Mouse (Mus musculus): Measurements from ENCODE around the gene Mid1.
"Not testable (repeated sequence)": the region's sequence is repeated elsewhere in the genome, so short reads cannot be mapped to it uniquely, and the experiment has no call there.

Mid1 gene

DNA sequence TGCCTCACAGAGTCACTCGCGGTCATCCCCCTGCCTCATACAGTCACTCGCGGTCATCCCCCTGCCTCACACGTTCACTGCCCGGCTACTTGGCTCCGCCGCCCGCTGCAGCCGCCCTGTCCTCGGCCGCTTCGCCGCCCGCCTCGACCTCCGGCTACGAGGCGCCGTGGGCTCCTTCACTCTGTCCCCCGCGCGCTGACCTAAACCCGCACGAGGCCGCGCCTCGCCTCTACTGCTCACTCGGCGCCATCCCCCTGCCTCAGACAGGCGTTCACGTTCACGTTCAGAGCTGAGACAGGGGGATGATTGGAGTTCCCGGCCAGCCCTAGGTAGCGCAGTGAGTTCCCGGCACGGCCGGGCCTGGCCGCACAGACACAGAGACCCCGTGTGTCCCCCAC, 312.5 kb downstream of the Mid1 start:
- DNase-seq (ENCODE audit: extremely low read depth, insufficient read length, low spot score): peak; percentile 75

DNA sequence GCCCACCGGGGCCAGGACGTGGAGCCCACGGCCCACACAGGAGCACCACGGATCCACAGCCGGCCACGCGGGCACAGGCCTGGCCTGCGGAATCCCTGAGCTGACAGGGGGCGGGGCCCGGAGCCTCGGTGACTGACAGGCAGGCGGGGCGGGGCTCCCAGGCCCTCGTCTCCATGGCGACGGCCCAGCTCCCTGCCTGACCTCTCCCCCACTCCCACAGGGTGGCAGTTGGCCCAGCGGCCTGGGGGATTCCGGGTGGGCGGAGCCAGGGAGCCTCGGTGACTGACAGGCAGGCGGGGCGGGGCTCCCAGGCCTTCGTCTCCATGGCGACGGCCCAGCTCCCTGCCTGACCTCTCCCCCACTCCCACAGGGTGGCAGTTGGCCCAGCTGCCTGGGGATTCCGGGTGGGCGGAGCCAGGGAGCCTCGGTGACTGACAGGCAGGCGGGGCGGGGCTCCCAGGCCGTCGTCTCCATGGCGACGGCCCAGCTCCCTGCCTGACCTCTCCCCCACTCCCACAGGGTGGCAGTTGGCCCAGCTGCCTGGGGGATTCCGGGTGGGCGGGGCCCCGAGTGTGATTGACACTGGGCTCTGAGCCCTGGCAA, 313.0 kb downstream of the Mid1 start:
- peak; percentile 96 for DNase-seq (ENCODE audit: extremely low read depth, insufficient read length, low spot score)

DNA sequence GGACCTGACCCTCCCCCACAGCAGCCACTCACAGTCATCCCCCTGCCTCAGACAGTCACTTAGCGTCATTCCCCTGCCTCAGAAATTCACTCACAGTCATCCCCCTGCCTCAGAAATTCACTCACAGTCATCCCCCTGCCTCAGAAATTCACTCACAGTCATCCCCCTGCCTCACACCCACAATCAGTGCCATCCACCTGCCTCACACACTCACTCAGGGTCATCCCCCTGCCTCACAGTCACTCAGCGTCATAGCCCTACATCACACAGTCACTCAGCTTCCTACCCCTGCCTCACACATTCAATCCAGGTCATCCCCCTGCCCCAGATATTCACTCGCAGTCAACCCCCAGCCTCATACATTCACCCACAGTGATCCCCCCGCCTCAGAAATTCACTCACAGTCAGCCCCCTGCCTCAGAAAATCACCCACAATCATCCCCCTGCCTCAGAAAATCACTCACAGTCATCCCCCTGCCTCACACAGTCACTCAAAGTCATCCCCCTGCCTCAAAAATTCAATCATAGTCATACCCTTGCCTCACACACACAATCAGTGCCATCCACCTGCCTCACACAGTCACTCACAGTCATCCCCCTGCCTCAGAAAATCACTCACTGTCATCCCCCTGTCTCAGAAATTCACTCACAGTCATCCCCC, 313.7 kb downstream of the Mid1 start:
- not testable (repeated sequence) for DNase-seq (ENCODE audit: extremely low read depth, insufficient read length, low spot score)

DNA sequence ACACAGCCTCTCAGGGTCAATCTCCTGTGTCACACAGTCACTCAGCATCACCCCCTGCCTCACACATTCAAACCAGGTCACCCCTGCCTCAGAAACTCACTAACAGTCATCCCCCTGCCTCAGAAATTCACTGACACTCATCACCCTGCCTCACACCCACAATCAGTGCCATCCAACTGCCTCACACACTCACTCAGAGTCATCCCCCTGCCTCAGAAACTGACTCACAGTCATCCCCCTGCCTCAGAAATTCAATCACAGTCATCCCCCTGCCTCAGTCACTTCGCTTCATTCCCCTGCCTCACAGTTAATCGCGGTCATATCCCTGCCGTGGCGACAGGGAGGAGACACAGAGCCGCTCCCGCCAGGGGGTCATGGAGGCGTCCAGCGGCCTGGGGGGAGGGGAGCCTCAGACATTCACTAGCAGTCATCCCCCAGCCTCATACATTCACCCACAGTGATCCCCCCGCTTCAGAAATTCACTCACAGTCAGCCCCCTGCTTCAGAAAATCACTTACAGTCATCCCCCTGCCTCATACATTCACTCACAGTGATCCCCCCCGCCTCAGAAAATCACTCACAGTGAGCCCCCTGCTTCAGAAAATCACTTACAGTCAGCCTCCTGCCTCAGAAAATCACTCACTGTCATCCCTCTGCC, 314.4 kb downstream of the Mid1 start:
- not testable (repeated sequence) for DNase-seq (ENCODE audit: extremely low read depth, insufficient read length, low spot score)

DNA sequence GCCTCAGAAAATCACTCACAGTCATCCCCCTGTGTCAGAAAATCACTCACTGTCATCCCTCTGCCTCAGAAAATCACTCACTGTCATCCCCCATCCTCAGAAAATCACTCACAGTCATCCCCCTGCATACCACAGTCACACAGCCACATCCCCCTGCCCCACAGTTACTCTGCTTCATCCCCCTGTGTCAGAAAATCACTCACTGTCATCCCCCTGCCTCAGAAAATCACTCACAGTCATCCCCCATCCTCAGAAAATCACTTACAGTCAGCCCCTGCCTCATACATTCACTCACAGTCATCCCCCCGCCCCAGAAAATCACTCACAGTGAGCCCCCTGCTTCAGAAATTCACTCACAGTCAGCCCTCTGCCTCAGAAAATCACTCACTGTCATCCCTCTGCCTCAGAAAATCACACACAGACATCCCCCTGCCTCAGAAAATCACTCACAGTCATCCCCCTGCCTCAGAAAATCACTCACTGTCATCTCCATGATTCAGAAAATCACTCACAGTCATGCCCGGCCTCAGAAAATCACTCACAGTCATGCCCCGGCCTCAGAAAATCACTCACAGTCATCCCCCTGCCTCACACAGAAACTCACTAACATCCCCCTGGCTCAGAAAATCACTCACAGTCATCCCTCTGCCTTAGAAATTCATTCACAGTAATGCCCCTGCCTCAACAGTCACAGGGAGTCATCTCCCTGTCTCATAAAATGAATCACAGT, 315.1 kb downstream of the Mid1 start:
- not testable (repeated sequence) for DNase-seq (ENCODE audit: extremely low read depth, insufficient read length, low spot score)

DNA sequence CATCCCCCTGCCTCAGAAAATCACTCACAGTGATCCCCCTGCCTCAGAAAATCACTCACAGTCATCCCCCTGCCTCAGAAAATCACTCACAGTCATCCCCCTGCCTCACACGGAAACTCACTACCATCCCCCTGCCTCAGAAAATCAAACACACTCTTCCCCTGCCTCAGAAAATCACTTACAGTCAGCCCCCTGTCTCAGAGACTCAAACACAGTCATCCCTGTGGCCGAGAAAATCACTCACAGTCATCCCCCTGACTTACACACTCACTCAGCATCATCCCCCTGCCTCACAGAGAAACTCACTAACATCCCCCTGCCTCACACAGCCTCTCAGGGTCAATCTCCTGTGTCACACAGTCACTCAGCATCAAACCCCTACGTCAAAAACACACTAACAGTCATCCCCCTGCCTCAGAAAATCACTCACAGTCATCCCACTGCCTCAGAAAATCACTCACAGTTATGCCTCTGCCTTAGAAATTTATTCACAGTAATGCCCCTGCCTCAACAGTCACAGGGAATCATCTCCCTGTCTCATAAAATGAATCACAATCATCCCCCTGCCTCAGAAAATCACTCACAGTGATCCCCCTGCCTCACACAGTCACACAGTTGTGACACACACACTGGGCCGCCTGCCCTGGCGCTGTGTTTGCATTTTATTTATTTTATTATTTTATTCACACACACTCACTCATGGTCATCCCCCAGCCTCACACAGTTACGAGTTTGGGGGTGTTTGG, 315.8 kb downstream of the Mid1 start:
- not testable (repeated sequence) for DNase-seq (ENCODE audit: extremely low read depth, insufficient read length, low spot score)

DNA sequence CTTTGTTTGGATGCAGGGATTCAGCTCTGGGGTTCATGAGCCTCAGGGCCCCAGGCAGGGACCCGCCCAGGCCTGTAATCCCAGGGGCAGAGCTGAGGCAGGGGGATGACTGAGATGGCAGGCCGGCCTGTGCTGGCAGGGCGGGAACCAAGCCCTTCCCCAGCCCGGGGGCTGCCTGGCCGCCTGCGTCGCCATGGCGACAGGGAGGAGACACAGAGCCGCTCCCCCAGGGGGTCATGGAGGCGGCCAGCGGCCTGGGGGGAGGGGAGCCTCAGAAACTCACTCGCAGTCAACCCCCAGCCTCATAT, 316.3 kb downstream of the Mid1 start:
- not testable (repeated sequence) for DNase-seq (ENCODE audit: extremely low read depth, insufficient read length, low spot score)

DNA sequence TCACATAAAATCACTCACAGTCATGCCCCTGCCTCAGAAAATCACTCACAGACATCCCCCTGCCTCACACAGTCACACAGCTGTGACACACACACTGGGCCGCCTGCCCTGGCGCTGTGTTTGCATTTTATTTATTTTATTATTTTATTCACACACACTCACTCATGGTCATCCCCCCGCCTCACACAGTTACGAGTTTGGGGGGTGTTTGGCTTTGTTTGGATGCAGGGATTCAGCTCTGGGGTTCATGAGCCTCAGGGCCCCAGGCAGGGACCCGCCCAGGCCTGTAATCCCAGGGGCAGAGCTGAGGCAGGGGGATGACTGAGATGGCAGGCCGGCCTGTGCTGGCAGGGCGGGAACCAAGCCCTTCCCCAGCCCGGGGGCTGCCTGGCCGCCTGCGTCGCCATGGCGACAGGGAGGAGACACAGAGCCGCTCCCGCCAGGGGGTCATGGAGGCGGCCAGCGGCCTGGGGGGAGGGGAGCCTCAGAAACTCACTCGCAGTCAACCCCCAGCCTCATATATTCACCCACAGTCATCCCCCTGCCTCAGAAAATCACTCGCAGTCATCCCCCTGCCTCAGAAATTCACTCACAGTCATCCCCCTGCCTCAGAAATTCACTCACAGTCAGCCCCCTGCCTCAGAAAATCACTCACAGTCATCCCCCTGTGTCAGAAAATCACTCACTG, 317.7 kb downstream of the Mid1 start:
- not testable (repeated sequence) for DNase-seq (ENCODE audit: extremely low read depth, insufficient read length, low spot score)

DNA sequence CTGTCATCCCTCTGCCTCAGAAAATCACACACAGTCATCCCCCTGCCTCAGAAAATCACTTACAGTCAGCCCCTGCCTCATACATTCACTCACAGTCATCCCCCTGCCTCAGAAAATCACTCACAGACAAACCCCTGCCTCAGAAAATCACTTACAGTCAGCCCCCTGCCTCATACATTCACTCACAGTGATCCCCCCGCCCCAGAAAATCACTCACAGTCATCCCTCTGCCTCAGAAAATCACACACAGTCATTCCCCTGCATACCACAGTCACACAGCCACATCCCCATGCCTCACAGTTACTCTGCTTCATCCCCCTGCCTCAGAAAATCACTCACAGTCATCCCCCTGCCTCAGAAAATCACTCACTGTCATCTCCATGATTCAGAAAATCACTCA, 318.5 kb downstream of the Mid1 start:
- DNase-seq (ENCODE audit: extremely low read depth, insufficient read length, low spot score): not testable (repeated sequence)

DNA sequence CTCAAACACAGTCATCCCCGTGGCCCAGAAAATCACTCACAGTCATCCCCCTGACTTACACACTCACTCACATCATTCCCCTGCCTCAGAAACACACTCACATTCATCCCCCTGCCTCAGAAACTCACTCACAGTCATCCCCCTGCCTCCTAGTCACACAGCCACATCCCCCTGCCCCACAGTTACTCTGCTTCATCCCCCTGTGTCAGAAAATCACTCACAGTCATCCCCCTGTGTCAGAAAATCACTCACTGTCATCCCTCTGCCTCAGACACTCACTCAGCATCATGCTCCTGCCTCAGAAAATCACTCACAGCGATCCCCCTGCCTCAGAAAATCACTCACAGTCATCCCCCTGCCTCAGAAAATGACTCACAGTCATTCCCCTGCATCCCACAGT, 319.2 kb downstream of the Mid1 start:
- DNase-seq (ENCODE audit: extremely low read depth, insufficient read length, low spot score): not testable (repeated sequence)

DNA sequence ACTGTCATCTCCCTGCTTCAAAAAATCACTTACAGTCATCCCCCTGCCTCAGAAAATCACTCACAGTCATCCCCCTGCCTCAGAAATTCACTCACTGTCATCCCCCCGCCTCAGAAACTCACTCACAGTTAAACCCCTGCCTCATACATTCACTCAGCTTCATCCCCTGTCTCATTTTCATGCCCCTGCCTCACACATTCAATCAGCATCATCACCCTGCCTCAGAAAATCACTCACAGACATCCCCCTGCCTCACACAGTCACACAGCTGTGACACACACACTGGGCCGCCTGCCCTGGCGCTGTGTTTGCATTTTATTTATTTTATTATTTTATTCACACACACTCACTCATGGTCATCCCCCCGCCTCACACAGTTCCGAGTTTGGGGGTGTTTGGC, 319.8 kb downstream of the Mid1 start:
- DNase-seq (ENCODE audit: extremely low read depth, insufficient read length, low spot score): not testable (repeated sequence)

DNA sequence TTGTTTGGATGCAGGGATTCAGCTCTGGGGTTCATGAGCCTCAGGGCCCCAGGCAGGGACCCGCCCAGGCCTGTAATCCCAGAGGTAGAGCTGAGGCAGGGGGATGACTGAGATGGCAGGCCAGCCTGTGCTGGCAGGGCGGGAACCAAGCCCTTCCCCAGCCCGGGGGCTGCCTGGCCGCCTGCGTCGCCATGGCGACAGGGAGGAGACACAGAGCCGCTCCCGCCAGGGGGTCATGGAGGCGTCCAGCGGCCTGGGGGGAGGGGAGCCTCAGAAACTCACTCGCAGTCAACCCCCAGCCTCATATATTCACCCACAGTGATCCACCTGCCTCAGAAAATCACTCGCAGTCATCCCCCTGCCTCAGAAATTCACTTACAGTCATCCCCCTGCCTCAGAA, 320.2 kb downstream of the Mid1 start:
- DNase-seq (ENCODE audit: extremely low read depth, insufficient read length, low spot score): not testable (repeated sequence)

DNA sequence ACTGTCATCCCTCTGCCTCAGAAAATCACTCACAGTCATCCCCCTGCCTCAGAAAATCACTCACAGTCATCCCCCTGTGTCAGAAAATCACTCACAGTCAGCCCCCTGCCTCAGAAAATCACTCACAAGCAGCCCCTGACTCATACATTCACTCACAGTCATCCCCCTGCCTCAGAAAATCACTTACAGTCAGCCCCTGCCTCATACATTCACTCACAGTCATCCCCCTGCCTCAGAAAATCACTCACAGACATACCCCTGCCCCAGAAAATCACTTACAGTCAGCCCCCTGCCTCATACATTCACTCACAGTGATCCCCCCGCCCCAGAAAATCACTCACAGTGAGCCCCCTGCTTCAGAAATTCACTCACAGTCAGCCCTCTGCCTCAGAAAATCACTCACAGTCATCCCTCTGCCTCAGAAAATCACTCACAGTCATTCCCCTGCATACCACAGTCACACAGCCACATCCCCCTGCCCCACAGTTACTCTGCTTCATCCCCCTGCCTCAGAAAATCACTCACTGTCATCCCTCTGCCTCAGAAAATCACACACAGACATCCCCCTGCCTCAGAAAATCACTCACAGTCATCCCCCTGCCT, 320.8 kb downstream of the Mid1 start:
- DNase-seq (ENCODE audit: extremely low read depth, insufficient read length, low spot score): not testable (repeated sequence)

DNA sequence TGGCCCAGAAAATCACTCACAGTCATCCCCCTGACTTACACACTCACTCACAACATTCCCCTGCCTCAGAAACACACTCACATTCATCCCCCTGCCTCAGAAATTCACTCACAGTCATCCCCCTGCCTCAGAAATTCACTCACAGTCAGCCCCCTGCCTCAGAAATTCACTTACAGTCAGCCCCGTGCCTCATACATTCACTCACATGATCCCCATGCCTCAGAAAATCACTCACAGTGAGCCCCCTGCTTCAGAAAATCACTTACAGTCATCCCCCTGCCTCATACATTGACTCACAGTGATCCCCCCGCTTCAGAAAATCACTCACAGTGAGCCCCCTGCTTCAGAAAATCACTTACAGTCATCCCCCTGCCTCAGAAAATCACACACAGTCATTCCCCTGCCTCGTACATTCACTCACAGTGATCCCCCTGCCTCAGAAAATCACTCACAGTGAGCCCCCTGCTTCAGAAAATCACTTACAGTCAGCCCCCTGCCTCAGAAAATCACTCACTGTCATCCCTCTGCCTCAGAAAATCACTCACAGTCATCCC, 321.8 kb downstream of the Mid1 start:
- DNase-seq (ENCODE audit: extremely low read depth, insufficient read length, low spot score): not testable (repeated sequence)

DNA sequence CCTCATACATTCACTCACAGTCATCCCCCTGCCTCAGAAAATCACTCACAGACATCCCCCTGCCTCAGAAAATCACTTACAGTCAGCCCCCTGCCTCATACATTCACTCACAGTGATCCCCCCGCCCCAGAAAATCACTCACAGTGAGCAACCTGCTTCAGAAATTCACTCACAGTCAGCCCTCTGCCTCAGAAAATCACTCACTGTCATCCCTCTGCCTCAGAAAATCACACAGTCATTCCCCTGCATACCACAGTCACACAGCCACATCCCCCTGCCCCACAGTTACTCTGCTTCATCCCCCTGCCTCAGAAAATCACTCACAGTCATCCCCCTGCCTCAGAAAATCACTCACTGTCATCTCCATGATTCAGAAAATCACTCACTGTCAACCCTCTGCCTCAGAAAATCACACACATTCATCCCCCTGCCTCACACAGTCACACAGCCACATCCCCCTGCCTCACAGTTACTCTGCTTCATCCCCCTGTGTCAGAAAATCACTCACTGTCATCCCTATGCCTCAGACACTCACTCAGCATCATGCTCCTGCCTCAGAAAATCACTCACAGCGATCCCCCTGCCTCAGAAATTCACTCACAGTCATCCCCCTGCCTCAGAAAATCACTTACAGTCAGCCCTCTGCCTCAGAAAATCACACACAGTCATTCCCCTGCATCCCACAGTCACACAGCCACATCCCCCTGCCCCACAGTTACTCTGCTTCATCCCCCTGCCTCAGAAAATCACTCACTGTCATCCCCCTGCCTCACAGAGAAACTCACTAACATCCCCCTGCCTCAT, 322.6 kb downstream of the Mid1 start:
- DNase-seq (ENCODE audit: extremely low read depth, insufficient read length, low spot score): not testable (repeated sequence)

DNA sequence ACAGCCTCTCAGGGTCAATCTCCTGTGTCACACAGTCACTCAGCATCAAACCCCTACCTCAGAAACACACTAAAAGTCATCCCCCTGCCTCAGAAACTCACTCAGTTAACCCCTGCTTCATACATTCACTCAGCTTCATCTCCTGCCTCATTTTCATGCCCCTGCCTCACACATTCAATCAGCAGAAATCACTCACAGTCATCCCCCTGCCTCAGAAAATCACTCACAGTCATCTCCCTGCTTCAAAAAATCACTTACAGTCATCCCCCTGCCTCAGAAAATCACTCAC, 323.1 kb downstream of the Mid1 start:
- not testable (repeated sequence) for DNase-seq (ENCODE audit: extremely low read depth, insufficient read length, low spot score)

DNA sequence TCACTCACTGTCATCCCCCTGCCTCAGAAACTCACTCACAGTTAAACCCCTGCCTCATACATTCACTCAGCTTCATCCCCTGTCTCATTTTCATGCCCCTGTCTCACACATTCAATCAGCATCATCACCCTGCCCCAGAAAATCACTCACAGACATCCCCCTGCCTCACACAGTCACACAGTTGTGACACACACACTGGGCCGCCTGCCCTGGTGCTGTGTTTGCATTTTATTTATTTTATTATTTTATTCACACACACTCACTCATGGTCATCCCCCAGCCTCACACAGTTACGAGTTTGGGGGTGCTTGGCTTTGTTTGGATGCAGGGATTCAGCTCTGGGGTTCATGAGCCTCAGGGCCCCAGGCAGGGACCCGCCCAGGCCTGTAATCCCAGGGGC, 323.6 kb downstream of the Mid1 start:
- not testable (repeated sequence) for DNase-seq (ENCODE audit: extremely low read depth, insufficient read length, low spot score)

DNA sequence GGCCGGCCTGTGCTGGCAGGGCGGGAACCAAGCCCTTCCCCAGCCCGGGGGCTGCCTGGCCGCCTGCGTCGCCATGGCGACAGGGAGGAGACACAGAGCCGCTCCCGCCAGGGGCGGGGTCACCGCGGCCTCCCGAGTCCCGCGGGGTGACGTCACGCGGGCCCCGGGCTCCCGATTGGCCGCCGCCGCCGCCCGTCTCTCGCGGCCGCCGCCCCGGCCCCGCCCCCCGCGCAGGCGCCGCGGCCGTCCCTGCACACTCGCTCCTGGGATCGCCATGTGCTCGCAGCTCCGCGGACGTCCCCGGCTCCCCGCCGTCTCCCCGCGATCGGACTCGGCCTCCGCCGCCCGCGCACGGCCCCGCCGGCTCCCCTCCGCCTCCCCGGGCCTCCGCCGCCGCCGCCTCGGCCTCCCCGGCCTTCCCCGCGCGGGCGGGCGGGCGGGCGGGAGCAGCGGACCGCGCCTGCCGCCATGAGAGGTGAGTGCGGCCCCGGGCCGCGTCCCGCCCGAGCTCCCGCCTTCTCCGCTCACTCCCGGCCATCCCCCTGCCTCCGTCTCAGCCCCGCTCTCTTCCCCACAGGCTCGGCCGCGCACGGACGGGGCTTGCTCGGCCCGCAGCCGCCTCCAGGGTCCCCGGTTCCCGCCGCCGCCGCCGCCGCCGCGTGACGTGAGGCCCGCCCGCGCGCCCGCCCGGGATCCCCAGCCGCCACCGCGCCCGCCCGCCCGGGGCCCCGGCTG, 324.2 kb downstream of the Mid1 start, which contains the start of gene Gm21887:
Gene Gm21887 (plus strand): TSS at position 644 of the 735 bp plus-strand sequence.
- DNase-seq (ENCODE audit: extremely low read depth, insufficient read length, low spot score): peak; percentile 78

Data from 3134 (cell line).